Mouse (Mus musculus) neural tube, embryonic 15.5 days (tissue): ENCODE measurements around the gene Fubp3. TPM values are rescaled to one million over a fixed set of nuclear protein-coding genes. Genes with fewer than 3 reads are reported as not detected.

Experiments used
- ATAC-seq: fragments of 200-750 bp; cut with Nextera tagmentation; 2 replicates; pipeline ENCODE4 v1.8.0; 2017; ENCODE audit warnings: mild to moderate bottlenecking, moderate TSS enrichment, moderate library complexity; ENCODE audit not compliant: low FRiP score
- H3K27ac ChIP-seq: fragments of 300-500 bp; sonication (generic); replicated peaks from 2 replicates; pipeline ENCODE4 v1.5.1; 2015; ENCODE audit warnings: mild to moderate bottlenecking, inconsistent platforms
- H3K27me3 ChIP-seq: fragments of 300-500 bp; sonication (generic); replicated peaks from 2 replicates; pipeline ENCODE4 v1.6.1; 2015; ENCODE audit warnings: inconsistent platforms
- H3K36me3 ChIP-seq: fragments of 300-500 bp; sonication (generic); 2 replicates; pipeline ENCODE4 v1.6.1; 2015; ENCODE audit warnings: inconsistent platforms
- H3K4me1 ChIP-seq: fragments of 300-500 bp; sonication (generic); 2 replicates; pipeline ENCODE4 v1.6.1; 2015; ENCODE audit warnings: inconsistent platforms
- H3K4me2 ChIP-seq: fragments of 300-500 bp; sonication (generic); 2 replicates; pipeline ENCODE4 v1.6.1; 2015; ENCODE audit warnings: inconsistent platforms, mild to moderate bottlenecking, moderate library complexity
- H3K4me3 ChIP-seq: fragments of 300-500 bp; sonication (generic); replicated peaks from 2 replicates; pipeline ENCODE4 v1.5.1; 2015; ENCODE audit warnings: mild to moderate bottlenecking, inconsistent platforms
- H3K9ac ChIP-seq: fragments of 300-500 bp; sonication (generic); replicated peaks from 2 replicates; pipeline ENCODE4 v1.6.1; 2015; ENCODE audit warnings: mild to moderate bottlenecking, inconsistent platforms
- H3K9me3 ChIP-seq: fragments of 300-500 bp; sonication (generic); replicated peaks from 2 replicates; pipeline ENCODE4 v1.6.1; 2016; ENCODE audit warnings: inconsistent platforms
- WGBS: fragments of 180-500 bp; shearing (Covaris S2); methylation state at CpG from one replicate; pipeline ENCODE4 v1.1.7; 2015; ENCODE audit warnings: mixed read lengths; 5-methylcytosine and 5-hydroxymethylcytosine counted together
- polyA plus RNA-seq: library from polyadenylated mRNA; unstranded; fragments of >200 nt; fragmentation: Nextera tagmentation; extraction: Ambion mirVana; gene quantifications from 2 replicates; pipeline ENCODE4 v1.2.1, GENCODE M21; 2015

Fubp3 gene
- polyA plus RNA-seq, 1 experiment from 2014 or later: 44.9 TPM

- Histone ChIP-seq H3K9me3 (no peaks in the 10 kb centered on the region), H3K27ac (no peak overlapping the region), H3K27me3 (peaks cover 87% of the 10 kb centered on the region), H3K4me2 (no peak overlapping the region), H3K4me1 (peaks cover 33% of the 10 kb centered on the region), H3K9ac (no peak overlapping the region), H3K36me3 (no peaks in the 10 kb centered on the region), H3K4me3 (no peak overlapping the region)
- ATAC-seq: no peak
- WGBS: 86% methylated on average over 3 of the region's 3 CpGs
Observed at GRCm38 (mm10) chr2:31633531-31633930, 61.1 kb downstream of the Fubp3 start.

GRCm38 (mm10) chr2:31635281-31636137 lies 63.1 kb downstream of the Fubp3 start:
- Histone ChIP-seq H3K4me3 (peak overlapping the region; percentile 23), H3K4me2 (peak overlapping the region; percentile 45), H3K27me3 (peaks cover 98% of the 10 kb centered on the region), H3K27ac (no peak overlapping the region), H3K36me3 (no peaks in the 10 kb centered on the region), H3K4me1 (peaks cover 50% of the 10 kb centered on the region), H3K9me3 (no peaks in the 10 kb centered on the region), H3K9ac (no peak overlapping the region)
- no peak for ATAC-seq
- WGBS: under 1% methylated on average over 52 of the region's 52 CpGs

GRCm38 (mm10) chr2:31636138-31636741 lies 63.8 kb downstream of the Fubp3 start:
- ATAC-seq: no peak; the same call in 1 of the 2 replicates
- H3K27ac ChIP-seq: no peak overlapping the region
- H3K9ac ChIP-seq: no peak overlapping the region

GRCm38 (mm10) chr2:31636742-31637141 lies 64.3 kb downstream of the Fubp3 start:
- ATAC-seq: no peak; the same call in 1 of the 2 replicates
- no peaks in the 10 kb centered on the region for H3K9me3 ChIP-seq
- H3K4me3 ChIP-seq: peak overlapping the region; percentile 23
- peak overlapping the region; percentile 45 for H3K4me2 ChIP-seq
- H3K9ac ChIP-seq: no peak overlapping the region
- H3K36me3 ChIP-seq: no peaks in the 10 kb centered on the region
- no peak overlapping the region for H3K27ac ChIP-seq
- peaks cover 59% of the 10 kb centered on the region for H3K4me1 ChIP-seq
- H3K27me3 ChIP-seq: peaks cover 95% of the 10 kb centered on the region
- 1% methylated on average over 35 of the region's 35 CpGs for WGBS

More at GRCm38 (mm10) chr2:31636138-31636741, 63.8 kb downstream of the Fubp3 start:
- Histone ChIP-seq H3K4me3 (peak overlapping the region; percentile 23), H3K9me3 (no peaks in the 10 kb centered on the region), H3K36me3 (no peaks in the 10 kb centered on the region), H3K4me1 (peaks cover 57% of the 10 kb centered on the region), H3K4me2 (peak overlapping the region; percentile 45), H3K27me3 (peaks cover 95% of the 10 kb centered on the region)
- whole genome bisulfite sequencing: under 1% methylated on average over 47 of the region's 48 CpGs

- WGBS: under 1% methylated on average over 12 of the region's 12 CpGs
- Histone ChIP-seq H3K36me3 (no peaks in the 10 kb centered on the region), H3K27ac (no peak overlapping the region), H3K9ac (no peak overlapping the region), H3K27me3 (peaks cover 95% of the 10 kb centered on the region), H3K4me2 (peak overlapping the region; percentile 45), H3K4me3 (peak overlapping the region; percentile 23), H3K9me3 (no peaks in the 10 kb centered on the region), H3K4me1 (peaks cover 62% of the 10 kb centered on the region)
- ATAC-seq: no peak
Observed at GRCm38 (mm10) chr2:31637311-31637710, 64.9 kb downstream of the Fubp3 start.

GRCm38 (mm10) chr2:31637807-31638206 lies 65.4 kb downstream of the Fubp3 start:
- Histone ChIP-seq H3K27me3 (peaks cover 95% of the 10 kb centered on the region), H3K4me1 (peaks cover 62% of the 10 kb centered on the region), H3K36me3 (no peaks in the 10 kb centered on the region), H3K4me2 (peak overlapping the region; percentile 45), H3K4me3 (peak overlapping the region; percentile 23), H3K27ac (no peak overlapping the region), H3K9me3 (no peaks in the 10 kb centered on the region), H3K9ac (no peak overlapping the region; the same call in 1 of the 2 replicates)
- under 1% methylated on average over 22 of the region's 22 CpGs for WGBS
- ATAC-seq: no peak

GRCm38 (mm10) chr2:31638581-31639465 lies 66.4 kb downstream of the Fubp3 start:
- Histone ChIP-seq H3K27ac (no peak overlapping the region), H3K4me1 (peaks cover 62% of the 10 kb centered on the region), H3K4me3 (peak overlapping the region; percentile 26; the same call in 1 of the 2 replicates), H3K27me3 (peaks cover 95% of the 10 kb centered on the region), H3K36me3 (no peaks in the 10 kb centered on the region), H3K9me3 (no peaks in the 10 kb centered on the region), H3K9ac (no peak overlapping the region), H3K4me2 (peak overlapping the region; percentile 38)
- ATAC-seq: no peak
- WGBS: 2% methylated on average over 34 of the region's 34 CpGs

GRCm38 (mm10) chr2:31639466-31639760 lies 67.0 kb downstream of the Fubp3 start:
- no peak for ATAC-seq
- no peaks in the 10 kb centered on the region for H3K9me3 ChIP-seq
- H3K4me2 ChIP-seq: peak overlapping the region; percentile 38
- H3K27me3 ChIP-seq: peaks cover 95% of the 10 kb centered on the region
- no peak overlapping the region for H3K9ac ChIP-seq
- H3K36me3 ChIP-seq: no peaks in the 10 kb centered on the region
- H3K4me1 ChIP-seq: peaks cover 62% of the 10 kb centered on the region
- H3K27ac ChIP-seq: no peak overlapping the region
- peak overlapping the region; percentile 26; the same call in 1 of the 2 replicates for H3K4me3 ChIP-seq
- WGBS: 0% methylated on average over 12 of the region's 13 CpGs

GRCm38 (mm10) chr2:31639901-31640608 lies 67.6 kb downstream of the Fubp3 start, which contains the start of gene Prdm12:
Gene Prdm12 (plus strand): TSS chr2:31640037.
- no peak within 1 kb of the TSS for H3K27ac ChIP-seq
- no peaks in the 10 kb centered on the region for H3K36me3 ChIP-seq
- H3K27me3 ChIP-seq: peaks cover 95% of the 10 kb centered on the region
- no peak within 1 kb of the TSS for H3K9ac ChIP-seq
- no peaks in the 10 kb centered on the region for H3K9me3 ChIP-seq
- H3K4me3 ChIP-seq: peak within 1 kb of the TSS; percentile 26
- no peak for ATAC-seq
- peak within 1 kb of the TSS; percentile 38 for H3K4me2 ChIP-seq
- WGBS: 1% methylated on average over 41 of the region's 41 CpGs
- H3K4me1 ChIP-seq: peaks cover 62% of the 10 kb centered on the region

- Histone ChIP-seq H3K27ac (no peak overlapping the region), H3K4me3 (peak overlapping the region; percentile 26), H3K27me3 (peaks cover 94% of the 10 kb centered on the region), H3K9ac (no peak overlapping the region), H3K9me3 (no peaks in the 10 kb centered on the region), H3K36me3 (no peaks in the 10 kb centered on the region), H3K4me1 (peaks cover 54% of the 10 kb centered on the region), H3K4me2 (peak overlapping the region; percentile 38)
- peak; percentile 25; the same call in 1 of the 2 replicates for ATAC-seq
- under 1% methylated on average over 48 of the region's 48 CpGs for WGBS
Observed at GRCm38 (mm10) chr2:31640609-31641507, 68.4 kb downstream of the Fubp3 start.
